Mouse (Mus musculus): ENCODE data around the gene Slc4a10. TPM values are rescaled to one million over a fixed set of nuclear protein-coding genes. Genes with fewer than 3 reads are reported as not detected.

The Slc4a10 gene
- polyA plus RNA-seq, 1 experiment: 0.33 TPM

DNA sequence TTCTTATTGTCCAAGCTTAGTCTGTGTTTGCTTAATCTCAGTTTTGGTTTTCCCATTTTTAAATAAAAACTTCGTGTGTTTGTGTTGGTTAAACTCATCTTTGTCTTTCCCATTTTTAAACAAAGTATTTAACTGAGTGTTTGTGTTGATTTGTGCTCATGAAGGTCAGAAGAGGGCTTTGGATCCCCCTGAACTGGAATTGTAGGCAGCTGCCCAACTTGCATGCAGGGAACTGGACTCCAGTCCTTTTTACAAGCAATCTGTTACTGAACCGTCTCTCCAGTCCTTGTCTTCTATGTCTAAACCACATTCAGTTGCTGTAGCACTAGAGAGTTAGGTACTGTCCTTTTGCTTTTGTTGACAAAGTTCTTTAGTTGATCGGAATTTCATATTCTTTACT, 41.3 kb downstream of the Slc4a10 start:
- no peaks in the 10 kb centered on the region for H3K4me1 ChIP-seq (ENCODE audit: control insufficient read depth, insufficient read depth, low read length)
- H3K4me3 ChIP-seq (ENCODE audit: control insufficient read depth, low read depth, low read length): no peak overlapping the region
- no peak overlapping the region for H3K27ac ChIP-seq (ENCODE audit: control insufficient read depth, insufficient read depth, low read depth, low read length)
- H3K36me3 ChIP-seq (ENCODE audit: control insufficient read depth, insufficient read depth, low read length): no peaks in the 10 kb centered on the region
- H3K27me3 ChIP-seq (ENCODE audit: control insufficient read depth, insufficient read depth, low read length): no peaks in the 10 kb centered on the region
- no peak for TF ChIP-seq POLR2A (IDR thresholded peaks at IDR 0.05; ENCODE audit: control insufficient read depth, low read depth, low read length)
- TF ChIP-seq CTCF (IDR thresholded peaks at IDR 0.05; ENCODE audit: control insufficient read depth, insufficient read depth, insufficient replicate concordance, low read depth, low read length): no peak

- TF ChIP-seq CTCF (IDR thresholded peaks at IDR 0.05; ENCODE audit: control insufficient read depth, insufficient read depth, insufficient replicate concordance, low read depth, low read length) (no peak), POLR2A (IDR thresholded peaks at IDR 0.05; ENCODE audit: control insufficient read depth, low read depth, low read length) (no peak)
- no peak overlapping the region for H3K27ac ChIP-seq (ENCODE audit: control insufficient read depth, insufficient read depth, low read depth, low read length)
- no peak overlapping the region for H3K4me3 ChIP-seq (ENCODE audit: control insufficient read depth, low read depth, low read length)
- H3K27me3 ChIP-seq (ENCODE audit: control insufficient read depth, insufficient read depth, low read length): no peaks in the 10 kb centered on the region
- H3K4me1 ChIP-seq (ENCODE audit: control insufficient read depth, insufficient read depth, low read length): no peaks in the 10 kb centered on the region
- H3K36me3 ChIP-seq (ENCODE audit: control insufficient read depth, insufficient read depth, low read length): no peaks in the 10 kb centered on the region
These were observed 42.5 kb downstream of the Slc4a10 start for GRCm38 (mm10) chr2:62088715-62089114.

DNA sequence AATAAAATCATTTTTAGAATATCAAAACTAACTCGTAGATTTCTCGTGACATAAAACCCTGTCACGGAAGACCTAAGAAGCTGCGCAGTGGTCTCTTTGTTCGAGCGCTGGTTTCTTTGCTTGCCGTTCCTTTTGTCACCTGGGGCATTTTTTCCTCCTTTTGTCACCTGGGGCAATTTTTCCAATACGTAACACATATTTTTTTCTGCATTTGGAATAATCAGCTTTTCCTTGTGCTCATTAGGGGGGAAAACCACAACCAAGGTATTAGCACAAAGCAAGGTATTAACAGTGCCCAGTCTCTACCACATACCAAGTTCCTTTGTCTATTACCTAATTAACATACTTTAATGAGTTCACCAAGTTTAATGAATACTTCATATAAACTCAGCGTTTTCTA, 42.9 kb downstream of the Slc4a10 start:
- Histone ChIP-seq H3K4me3 (ENCODE audit: control insufficient read depth, low read depth, low read length) (no peak overlapping the region), H3K27ac (ENCODE audit: control insufficient read depth, insufficient read depth, low read depth, low read length) (no peak overlapping the region), H3K36me3 (ENCODE audit: control insufficient read depth, insufficient read depth, low read length) (no peaks in the 10 kb centered on the region), H3K27me3 (ENCODE audit: control insufficient read depth, insufficient read depth, low read length) (no peaks in the 10 kb centered on the region), H3K4me1 (ENCODE audit: control insufficient read depth, insufficient read depth, low read length) (no peaks in the 10 kb centered on the region)
- no peak for TF ChIP-seq CTCF (IDR thresholded peaks at IDR 0.05; ENCODE audit: control insufficient read depth, insufficient read depth, insufficient replicate concordance, low read depth, low read length)

- Histone ChIP-seq H3K4me3 (ENCODE audit: control insufficient read depth, low read depth, low read length) (no peak overlapping the region), H3K4me1 (ENCODE audit: control insufficient read depth, insufficient read depth, low read length) (no peaks in the 10 kb centered on the region), H3K27me3 (ENCODE audit: control insufficient read depth, insufficient read depth, low read length) (no peaks in the 10 kb centered on the region), H3K36me3 (ENCODE audit: control insufficient read depth, insufficient read depth, low read length) (no peaks in the 10 kb centered on the region), H3K27ac (ENCODE audit: control insufficient read depth, insufficient read depth, low read depth, low read length) (no peak overlapping the region)
- TF ChIP-seq POLR2A (IDR thresholded peaks at IDR 0.05; ENCODE audit: control insufficient read depth, low read depth, low read length) (no peak), CTCF (IDR thresholded peaks at IDR 0.05; ENCODE audit: control insufficient read depth, insufficient read depth, insufficient replicate concordance, low read depth, low read length) (no peak)
These were observed 54.3 kb downstream of the Slc4a10 start for GRCm38 (mm10) chr2:62100526-62100925.

DNA sequence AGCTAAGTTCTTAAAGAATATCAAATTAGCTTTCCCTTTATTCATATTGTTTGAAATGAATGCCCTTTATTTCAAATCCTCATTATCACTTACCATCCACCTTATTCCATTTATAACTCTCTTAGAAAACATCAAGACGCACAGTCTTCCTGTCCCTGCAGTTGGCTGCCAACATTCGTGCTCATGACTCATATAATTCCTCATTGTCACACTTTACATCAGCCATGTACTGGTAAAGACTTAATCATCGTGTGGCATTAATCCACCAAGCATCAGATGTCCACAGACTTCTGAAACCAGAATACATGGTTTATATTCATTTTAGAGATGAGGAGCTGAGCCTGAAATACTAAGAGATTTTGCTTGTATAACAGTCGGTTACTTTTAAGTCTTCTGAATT, 69.1 kb downstream of the Slc4a10 start:
- Histone ChIP-seq H3K4me3 (ENCODE audit: control insufficient read depth, low read depth, low read length) (no peak overlapping the region), H3K36me3 (ENCODE audit: control insufficient read depth, insufficient read depth, low read length) (no peaks in the 10 kb centered on the region), H3K27me3 (ENCODE audit: control insufficient read depth, insufficient read depth, low read length) (no peaks in the 10 kb centered on the region), H3K4me1 (ENCODE audit: control insufficient read depth, insufficient read depth, low read length) (no peaks in the 10 kb centered on the region), H3K27ac (ENCODE audit: control insufficient read depth, insufficient read depth, low read depth, low read length) (no peak overlapping the region)
- TF ChIP-seq CTCF (IDR thresholded peaks at IDR 0.05; ENCODE audit: control insufficient read depth, insufficient read depth, insufficient replicate concordance, low read depth, low read length): no peak
- TF ChIP-seq POLR2A (IDR thresholded peaks at IDR 0.05; ENCODE audit: control insufficient read depth, low read depth, low read length): no peak

DNA sequence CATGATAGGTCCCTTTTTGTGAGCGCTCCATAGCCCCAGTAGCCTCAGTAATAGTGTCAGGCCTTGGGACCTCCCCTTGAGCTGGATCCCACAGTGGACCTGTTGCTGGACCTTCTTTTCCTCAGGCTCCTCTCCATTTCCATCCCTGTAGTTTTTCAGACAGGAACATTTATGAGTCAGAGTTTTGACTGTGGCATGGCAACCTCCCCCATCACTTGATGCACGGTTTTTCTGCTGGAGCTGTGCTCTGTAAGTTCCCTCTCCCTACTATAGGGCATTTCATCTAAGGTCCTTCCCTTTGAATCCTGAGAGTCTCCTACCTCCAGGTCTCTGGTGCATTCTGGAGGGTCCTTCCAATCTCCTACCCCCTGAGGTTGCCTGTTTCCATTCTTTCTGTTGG, 83.7 kb downstream of the Slc4a10 start:
- no peak overlapping the region for H3K4me3 ChIP-seq (ENCODE audit: control insufficient read depth, low read depth, low read length)
- no peaks in the 10 kb centered on the region for H3K27me3 ChIP-seq (ENCODE audit: control insufficient read depth, insufficient read depth, low read length)
- no peaks in the 10 kb centered on the region for H3K4me1 ChIP-seq (ENCODE audit: control insufficient read depth, insufficient read depth, low read length)
- H3K27ac ChIP-seq (ENCODE audit: control insufficient read depth, insufficient read depth, low read depth, low read length): no peak overlapping the region
- H3K36me3 ChIP-seq (ENCODE audit: control insufficient read depth, insufficient read depth, low read length): no peaks in the 10 kb centered on the region
- TF ChIP-seq CTCF (IDR thresholded peaks at IDR 0.05; ENCODE audit: control insufficient read depth, insufficient read depth, insufficient replicate concordance, low read depth, low read length) (no peak), POLR2A (IDR thresholded peaks at IDR 0.05; ENCODE audit: control insufficient read depth, low read depth, low read length) (no peak)

GRCm38 (mm10) chr2:62134911-62135310, 88.6 kb downstream of the Slc4a10 start:
- Histone ChIP-seq H3K4me3 (ENCODE audit: control insufficient read depth, low read depth, low read length) (no peak overlapping the region), H3K27me3 (ENCODE audit: control insufficient read depth, insufficient read depth, low read length) (no peaks in the 10 kb centered on the region), H3K4me1 (ENCODE audit: control insufficient read depth, insufficient read depth, low read length) (no peaks in the 10 kb centered on the region), H3K36me3 (ENCODE audit: control insufficient read depth, insufficient read depth, low read length) (no peaks in the 10 kb centered on the region), H3K27ac (ENCODE audit: control insufficient read depth, insufficient read depth, low read depth, low read length) (no peak overlapping the region)
- TF ChIP-seq POLR2A (IDR thresholded peaks at IDR 0.05; ENCODE audit: control insufficient read depth, low read depth, low read length): no peak
- TF ChIP-seq CTCF (IDR thresholded peaks at IDR 0.05; ENCODE audit: control insufficient read depth, insufficient read depth, insufficient replicate concordance, low read depth, low read length): no peak

- H3K4me3 ChIP-seq (ENCODE audit: control insufficient read depth, low read depth, low read length): no peak overlapping the region
- no peaks in the 10 kb centered on the region for H3K27me3 ChIP-seq (ENCODE audit: control insufficient read depth, insufficient read depth, low read length)
- TF ChIP-seq CTCF (IDR thresholded peaks at IDR 0.05; ENCODE audit: control insufficient read depth, insufficient read depth, insufficient replicate concordance, low read depth, low read length) (no peak), POLR2A (IDR thresholded peaks at IDR 0.05; ENCODE audit: control insufficient read depth, low read depth, low read length) (no peak)
These were observed 101.4 kb downstream of the Slc4a10 start for GRCm38 (mm10) chr2:62147636-62148035.

More at GRCm38 (mm10) chr2:62147636-62148035, 101.4 kb downstream of the Slc4a10 start:
- no peak overlapping the region for H3K27ac ChIP-seq (ENCODE audit: control insufficient read depth, insufficient read depth, low read depth, low read length)
- H3K4me1 ChIP-seq (ENCODE audit: control insufficient read depth, insufficient read depth, low read length): no peaks in the 10 kb centered on the region
- no peaks in the 10 kb centered on the region for H3K36me3 ChIP-seq (ENCODE audit: control insufficient read depth, insufficient read depth, low read length)
